Mouse (Mus musculus) hindbrain, embryonic 10.5 days (tissue): ENCODE results near the gene Chst15. TPM values are rescaled to one million over a fixed set of nuclear protein-coding genes. Genes with fewer than 3 reads are reported as not detected.

Experiments
- DNase-seq: peaks from one replicate; pipeline ENCODE4 v3.0.0-alpha.2; 2017; ENCODE audit warnings: low spot score
- H3K27ac ChIP-seq: fragments of 300-500 bp; sonication (generic); 2 replicates; pipeline ENCODE4 v1.5.1; 2016; ENCODE audit warnings: mild to moderate bottlenecking, moderate library complexity
- H3K27me3 ChIP-seq: fragments of 300-500 bp; sonication (generic); 2 replicates; pipeline ENCODE4 v1.6.1; 2016; ENCODE audit warnings: mild to moderate bottlenecking; ENCODE audit not compliant: poor library complexity, insufficient read depth, severe bottlenecking
- H3K36me3 ChIP-seq: fragments of 300-500 bp; sonication (generic); 2 replicates; pipeline ENCODE4 v1.6.1; 2016; ENCODE audit warnings: mild to moderate bottlenecking, moderate library complexity
- H3K4me1 ChIP-seq: fragments of 300-500 bp; sonication (generic); replicated peaks from 2 replicates; pipeline ENCODE4 v1.6.1; 2016; ENCODE audit warnings: mild to moderate bottlenecking
- H3K4me3 ChIP-seq: fragments of 300-500 bp; sonication (generic); 2 replicates; pipeline ENCODE4 v1.5.1; 2016; ENCODE audit warnings: mild to moderate bottlenecking, moderate library complexity
- H3K9me3 ChIP-seq: fragments of 300-500 bp; sonication (generic); 2 replicates; pipeline ENCODE4 v1.6.1; 2016; ENCODE audit warnings: mild to moderate bottlenecking, moderate library complexity
- WGBS: fragments of 180-500 bp; shearing (Covaris S2); methylation state at CpG from one replicate; pipeline ENCODE4 v1.1.7; 2016; 5-methylcytosine and 5-hydroxymethylcytosine counted together
- polyA plus RNA-seq: library from polyadenylated mRNA; unstranded; fragments of >200 nt; fragmentation: Nextera tagmentation; extraction: Ambion mirVana; gene quantifications from 2 replicates; pipeline ENCODE4 v1.2.1, GENCODE M21; 2016

Gene Chst15
- polyA plus RNA-seq, 1 experiment from 2014 or later = 25.9 TPM

- 55% methylated on average over 3 of the region's 3 CpGs for WGBS
- Histone ChIP-seq H3K36me3 (no peaks in the 10 kb centered on the region), H3K9me3 (no peaks in the 10 kb centered on the region), H3K4me3 (no peak overlapping the region), H3K27me3 (no peaks in the 10 kb centered on the region), H3K4me1 (peaks cover 3% of the 10 kb centered on the region; the same call in 1 of the 2 replicates), H3K27ac (no peak overlapping the region)
- peak; percentile 14 for DNase-seq
Observed at GRCm38 (mm10) chr7:132187456-132187855, 129.6 kb downstream of the Chst15 start.

Other genes starting within 250 kb of the Chst15 start
- 0.75 and 1.1 TPM in 2 replicates for gene Cpxm2, start 162.5 kb downstream of the Chst15 start, polyA plus RNA-seq